Comparison of ENCODE assay signal across 27 mouse cellular contexts in genomic region chr14:74538187-74538586, GRCm38 (mm10).
DNase-seq lines count a peak whose midpoint lies in the region; ATAC-seq and TF ChIP-seq lines count a peak whose summit lies in the region.
"Had no signal": no experiment of that assay in that cellular context is flagged by ENCODE, and none has a peak within 500 bp of the region (broad histone marks: within the 10 kb centered on the region; RNA-seq: fewer than 3 reads in every experiment).

No protein-coding gene starts in this region.

- peak; percentile 94 for ATAC-seq in frontal cortex, adult (ENCODE audit: low TSS enrichment)
- ATAC-seq: inflammation-experienced regulatory T-cells, adult 6 months; midbrain, embryonic 15.5 days had no signal

- intact Hi-C loops in left cerebral cortex, postnatal 25 days (cut with DNase I): no loop called here
- intact Hi-C loops in left cerebral cortex, adult 2 months (cut with DNase I): no loop called here

- DNase-seq in frontal cortex, postnatal 25 days (ENCODE audit: low spot score in 2 of 2): no peak
- peak; percentile 22 to 87 for DNase-seq in left cerebral cortex, postnatal 25 days (ENCODE audit: low spot score in 2 of 2)
- DNase-seq in left cerebral cortex, adult 2 months (ENCODE audit: extremely low spot score in 1 of 2, low spot score in 2 of 2): no peak
- peak; percentile 11 for DNase-seq in NIH3T3 (ENCODE audit: low read depth)
- peak; percentile 38 for DNase-seq in brain, embryonic 14.5 days (ENCODE audit: low read depth)
- DNase-seq in layer of hippocampus, adult 11-12 months (ENCODE audit: low spot score): no peak
- DNase-seq: adrenal gland, adult 2 months; B cell, adult 2 months; cerebellum, adult 8-10 months; cerebellum, postnatal 36 days; embryo, embryonic 11 days; gastrocnemius, postnatal 25 days; heart, adult 18-20 months; heart, postnatal 14 days; kidney, adult 18-20 months; liver; thymus, postnatal 25 days had no signal

- H3K27ac ChIP-seq in left cerebral cortex, adult 2 months: no peak overlapping the region
- H3K27ac ChIP-seq: embryonic facial prominence, embryonic 15.5 days; hindbrain, embryonic 12.5 days; limb, embryonic 10.5 days; liver, embryonic 15.5 days; macrophage; midbrain, embryonic 15.5 days; neural tube, embryonic 12.5 days had no signal

- no peak for TF ChIP-seq POLR2A in brain, embryonic 14.5 days (IDR thresholded peaks at IDR 0.05; ENCODE audit: borderline replicate concordance, extremely low read depth, insufficient read depth, insufficient read length, poor library complexity, severe bottlenecking)

- TF ChIP-seq CTCF in left cerebral cortex, adult 2 months (IDR thresholded peaks at IDR 0.05): no peak
- TF ChIP-seq CTCF in brain, embryonic 14.5 days (IDR thresholded peaks at IDR 0.05; ENCODE audit: borderline replicate concordance, extremely low read depth, insufficient read depth, insufficient read length): no peak

- H3K4me3 ChIP-seq in left cerebral cortex, adult 2 months: no peak overlapping the region
- H3K4me3 ChIP-seq: embryonic facial prominence, embryonic 15.5 days; heart, embryonic 12.5 days; hindbrain, embryonic 12.5 days; limb, embryonic 10.5 days; liver, embryonic 15.5 days; midbrain, embryonic 15.5 days; neural tube, embryonic 12.5 days had no signal

Comparison
In these comparisons a context has a peak if more than half of its experiments do, and no peak if none do; other contexts are left out.
1. DNase-seq: peak in left cerebral cortex, postnatal 25 days (2 of 2), NIH3T3 (single experiment) and brain, embryonic 14.5 days (single experiment); none in frontal cortex, postnatal 25 days (0 of 2), left cerebral cortex, adult 2 months (0 of 2) and layer of hippocampus, adult 11-12 months (single experiment).